Mouse (Mus musculus): ENCODE results near the gene Gab2.

DNA sequence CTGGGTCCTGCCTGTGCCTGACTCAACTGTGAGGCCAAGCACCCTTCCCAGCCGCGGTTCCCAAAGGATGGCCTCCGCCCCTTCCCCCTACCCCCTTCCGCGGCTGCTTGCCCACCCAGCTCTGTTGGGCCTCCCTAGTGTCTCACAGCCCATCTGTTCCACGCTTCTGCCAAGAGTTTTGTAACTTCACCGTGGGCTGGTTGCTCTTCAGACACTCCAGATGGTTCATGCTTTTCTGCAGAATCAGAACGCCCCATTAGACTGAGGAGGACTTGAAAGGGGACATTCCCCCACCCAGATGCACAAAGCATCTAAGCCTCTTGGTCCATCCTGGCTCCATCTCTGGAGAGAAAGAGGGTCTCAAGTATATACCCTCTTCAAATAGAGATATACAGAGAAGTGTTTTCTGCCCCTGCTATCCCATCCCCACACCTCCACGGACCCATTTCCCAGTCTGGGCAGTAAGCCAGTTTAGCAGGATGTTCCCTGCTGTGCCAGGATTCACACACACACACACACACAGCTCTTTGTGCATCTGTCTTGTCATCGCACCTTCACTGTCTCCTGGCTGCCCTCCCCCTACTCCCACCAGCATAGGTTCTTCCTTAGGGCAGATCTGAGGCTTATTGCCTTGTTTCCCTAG is 264.0 kb downstream of the Gab2 start:
- TF ChIP-seq POLR2A (IDR thresholded peaks at IDR 0.05; ENCODE audit: insufficient read length, low read depth) (no peak), USF1 (IDR thresholded peaks at IDR 0.05; ENCODE audit: low read depth) (no peak), POLR2AphosphoS2 (IDR thresholded peaks at IDR 0.05; ENCODE audit: insufficient read length, low read depth) (no peak), E2F4 (IDR thresholded peaks at IDR 0.05; ENCODE audit: insufficient read depth) (no peak), MYOG (IDR thresholded peaks at IDR 0.05; ENCODE audit: control insufficient read depth in 1 of 3, insufficient read depth in 1 of 3, insufficient read length in 2 of 3, low read depth in 2 of 3) (no peak), MYOD1 (IDR thresholded peaks at IDR 0.05; ENCODE audit: control insufficient read depth in 1 of 3, insufficient read length in 2 of 3, low read depth in 2 of 3) (no peak), SRF (IDR thresholded peaks at IDR 0.05; ENCODE audit: control insufficient read depth, insufficient read length, low read depth) (no peak)

All from myocyte (in vitro differentiated cells).